Mouse (Mus musculus) forebrain, embryonic 11.5 days (tissue): ENCODE measurements around the gene Trdmt1. TPM values are rescaled to one million over a fixed set of nuclear protein-coding genes. Genes with fewer than 3 reads are reported as not detected.

Source experiments
- ATAC-seq: fragments of 200-750 bp; cut with Nextera tagmentation; replicated peaks from 2 replicates; pipeline ENCODE4 v1.8.0; 2017; ENCODE audit warnings: moderate TSS enrichment; ENCODE audit not compliant: low FRiP score
- DNase-seq: peaks from one replicate; pipeline ENCODE4 v3.0.0-alpha.2; 2017; ENCODE audit warnings: low spot score
- H3K27ac ChIP-seq: fragments of 300-500 bp; sonication (generic); 2 replicates; pipeline ENCODE4 v1.5.1; 2014; ENCODE audit warnings: low read depth, low read length
- H3K27me3 ChIP-seq: fragments of 300-500 bp; sonication (generic); 2 replicates; pipeline ENCODE4 v1.6.1; 2014; ENCODE audit warnings: mild to moderate bottlenecking, low read length, mixed read lengths; ENCODE audit not compliant: control insufficient read depth, insufficient read depth
- H3K36me3 ChIP-seq: fragments of 300-500 bp; sonication (generic); 2 replicates; pipeline ENCODE4 v1.6.1; 2014; ENCODE audit warnings: mild to moderate bottlenecking, low read length, moderate library complexity, mixed read lengths; ENCODE audit not compliant: control insufficient read depth, insufficient read depth
- H3K4me1 ChIP-seq: fragments of 300-500 bp; sonication (generic); replicated peaks from 2 replicates; pipeline ENCODE4 v1.6.1; 2014; ENCODE audit warnings: low read length, mixed read lengths; ENCODE audit not compliant: control insufficient read depth, insufficient read depth
- H3K4me2 ChIP-seq: fragments of 300-500 bp; sonication (generic); 2 replicates; pipeline ENCODE4 v1.6.1; 2014; ENCODE audit warnings: low read depth, mild to moderate bottlenecking, low read length, moderate library complexity, mixed read lengths; ENCODE audit not compliant: severe bottlenecking
- H3K4me3 ChIP-seq: fragments of 300-500 bp; sonication (generic); 2 replicates; pipeline ENCODE4 v1.5.1; 2014; ENCODE audit warnings: low read depth, low read length
- H3K9ac ChIP-seq: fragments of 300-500 bp; sonication (generic); 2 replicates; pipeline ENCODE4 v1.6.1; 2014; ENCODE audit warnings: low read length
- H3K9me3 ChIP-seq: fragments of 300-500 bp; sonication (generic); 2 replicates; pipeline ENCODE4 v1.6.1; 2016; ENCODE audit warnings: low read length, mixed read lengths; ENCODE audit not compliant: control insufficient read depth
- WGBS: fragments of 180-500 bp; shearing (Covaris S2); extraction: QIAGEN DNeasy Blood & Tissue Kit; methylation state at CpG from one replicate; pipeline ENCODE4 v1.1.7; 2014; 5-methylcytosine and 5-hydroxymethylcytosine counted together
- polyA plus RNA-seq: library from polyadenylated mRNA; unstranded; fragments of >200 nt; fragmentation: Nextera tagmentation; extraction: Ambion mirVana; gene quantifications from 2 replicates; pipeline ENCODE4 v1.2.1, GENCODE M21; 2014

Trdmt1 gene
- polyA plus RNA-seq, 1 experiment from 2014 or later, result 9.4 TPM

DNA sequence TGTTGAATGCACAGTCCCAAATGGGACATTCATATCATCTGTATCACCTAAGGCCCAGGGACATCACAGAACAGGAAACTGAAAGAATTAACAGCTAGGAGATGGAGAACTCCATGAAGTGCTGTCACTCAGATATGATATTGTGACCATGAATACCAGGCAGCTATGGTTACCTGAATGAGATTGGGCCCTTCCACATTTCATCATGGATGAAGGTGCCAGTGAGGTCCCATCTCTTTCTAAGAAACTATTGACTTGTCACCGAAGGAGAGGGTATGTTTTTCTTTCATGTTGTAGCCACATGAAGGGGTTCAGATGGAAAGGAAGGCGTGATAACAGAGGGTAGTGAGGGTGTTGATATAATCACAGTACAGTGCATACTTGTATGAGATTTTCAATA is 15.9 kb upstream of the Trdmt1 start:
- Histone ChIP-seq H3K27me3 (no peaks in the 10 kb centered on the region), H3K4me1 (no peaks in the 10 kb centered on the region), H3K4me2 (no peak overlapping the region), H3K9me3 (no peaks in the 10 kb centered on the region), H3K9ac (no peak overlapping the region), H3K36me3 (no peaks in the 10 kb centered on the region), H3K4me3 (no peak overlapping the region), H3K27ac (no peak overlapping the region)
- 88% methylated on average over 2 of the region's 2 CpGs for WGBS
- ATAC-seq, result no peak
- DNase-seq, result no peak

DNA sequence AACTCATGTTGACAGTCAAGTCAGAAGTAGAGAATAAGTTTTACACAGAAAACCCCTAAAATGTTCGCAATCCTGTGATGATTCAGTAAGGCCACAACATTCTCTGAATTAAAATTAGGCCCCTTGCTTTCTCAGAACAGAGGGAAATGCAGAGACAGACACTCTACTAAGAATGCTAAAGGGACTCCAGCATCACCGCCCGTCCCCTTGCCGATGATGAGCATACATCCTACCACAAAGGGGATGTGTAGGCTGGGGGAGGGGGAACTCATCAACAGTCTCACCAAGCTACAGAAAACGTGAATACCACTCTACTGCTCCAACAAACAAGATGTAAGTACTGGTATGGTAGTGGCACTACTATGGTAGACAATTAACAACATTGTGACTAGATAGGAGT is 15.3 kb upstream of the Trdmt1 start:
- DNase-seq (no peak), ATAC-seq (no peak)
- H3K27me3 ChIP-seq, result no peaks in the 10 kb centered on the region
- no peak overlapping the region for H3K4me2 ChIP-seq
- no peak overlapping the region for H3K27ac ChIP-seq
- 80% methylated on average over 5 of the region's 5 CpGs for WGBS
- H3K9me3 ChIP-seq, result no peaks in the 10 kb centered on the region
- no peak overlapping the region for H3K4me3 ChIP-seq
- no peaks in the 10 kb centered on the region for H3K36me3 ChIP-seq
- no peaks in the 10 kb centered on the region for H3K4me1 ChIP-seq
- H3K9ac ChIP-seq, result no peak overlapping the region

DNA sequence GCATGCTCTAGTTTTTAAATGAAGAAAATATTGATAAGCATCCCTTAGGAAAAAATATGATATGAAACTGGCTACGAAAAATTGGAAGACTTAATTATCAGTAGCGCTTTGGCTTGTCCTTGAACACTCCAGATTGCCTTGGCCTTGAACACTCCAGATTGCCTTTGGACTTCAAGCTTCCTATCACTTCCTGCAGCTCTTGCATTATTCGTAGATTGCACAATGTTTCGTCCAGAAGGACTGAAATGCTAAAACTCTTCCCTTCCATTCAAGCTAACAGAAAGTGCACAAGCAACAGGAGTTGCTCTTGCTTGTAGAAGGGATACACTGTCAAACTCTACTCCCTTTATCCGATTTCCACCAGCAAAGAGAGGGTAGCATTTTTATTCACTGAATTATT is 14.8 kb upstream of the Trdmt1 start:
- ATAC-seq (no peak), DNase-seq (no peak)
- Histone ChIP-seq H3K4me2 (no peak overlapping the region), H3K4me1 (no peaks in the 10 kb centered on the region), H3K9me3 (no peaks in the 10 kb centered on the region), H3K36me3 (no peaks in the 10 kb centered on the region), H3K4me3 (no peak overlapping the region), H3K27ac (no peak overlapping the region), H3K27me3 (no peaks in the 10 kb centered on the region), H3K9ac (no peak overlapping the region)
- WGBS, result 89% methylated on average over 5 of the region's 5 CpGs

DNA sequence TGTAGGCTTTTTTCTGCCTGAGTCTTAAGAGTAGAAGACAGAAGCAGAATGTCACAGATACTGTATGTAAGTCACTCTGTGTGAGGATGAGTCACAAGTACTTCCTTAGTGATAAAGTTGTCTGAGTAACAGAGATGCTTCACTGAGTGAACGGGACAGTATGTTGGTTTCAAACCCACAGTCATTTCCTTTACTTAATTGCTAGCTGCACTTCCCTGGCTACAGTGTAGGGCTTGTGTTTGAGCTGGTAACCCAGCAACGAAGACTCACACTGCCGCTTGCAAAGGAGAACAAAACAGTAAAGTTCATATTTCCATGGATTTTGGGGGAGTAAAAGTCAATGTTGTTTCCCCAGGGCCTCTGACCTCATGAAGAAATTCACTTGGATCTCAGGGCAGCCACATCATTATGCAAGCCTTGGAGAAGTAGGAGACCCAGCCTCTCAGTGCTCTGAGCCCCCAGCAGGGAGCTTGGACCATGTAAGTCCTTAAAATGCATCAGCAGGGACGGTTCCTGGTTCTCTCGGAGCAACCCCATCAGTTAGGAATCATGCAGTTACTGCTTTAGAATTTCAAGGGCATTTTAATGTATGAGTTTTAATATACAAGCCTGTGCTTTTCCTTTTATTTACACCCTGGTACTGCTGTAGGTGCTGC is 14.3 kb upstream of the Trdmt1 start:
- WGBS, result 54% methylated on average over 5 of the region's 5 CpGs
- H3K9me3 ChIP-seq, result no peaks in the 10 kb centered on the region
- no peak overlapping the region for H3K9ac ChIP-seq
- ATAC-seq, result no peak
- H3K27ac ChIP-seq, result no peak overlapping the region
- H3K4me1 ChIP-seq, result no peaks in the 10 kb centered on the region
- H3K36me3 ChIP-seq, result no peaks in the 10 kb centered on the region
- H3K4me3 ChIP-seq, result no peak overlapping the region
- H3K4me2 ChIP-seq, result no peak overlapping the region
- no peaks in the 10 kb centered on the region for H3K27me3 ChIP-seq
- no peak for DNase-seq

DNA sequence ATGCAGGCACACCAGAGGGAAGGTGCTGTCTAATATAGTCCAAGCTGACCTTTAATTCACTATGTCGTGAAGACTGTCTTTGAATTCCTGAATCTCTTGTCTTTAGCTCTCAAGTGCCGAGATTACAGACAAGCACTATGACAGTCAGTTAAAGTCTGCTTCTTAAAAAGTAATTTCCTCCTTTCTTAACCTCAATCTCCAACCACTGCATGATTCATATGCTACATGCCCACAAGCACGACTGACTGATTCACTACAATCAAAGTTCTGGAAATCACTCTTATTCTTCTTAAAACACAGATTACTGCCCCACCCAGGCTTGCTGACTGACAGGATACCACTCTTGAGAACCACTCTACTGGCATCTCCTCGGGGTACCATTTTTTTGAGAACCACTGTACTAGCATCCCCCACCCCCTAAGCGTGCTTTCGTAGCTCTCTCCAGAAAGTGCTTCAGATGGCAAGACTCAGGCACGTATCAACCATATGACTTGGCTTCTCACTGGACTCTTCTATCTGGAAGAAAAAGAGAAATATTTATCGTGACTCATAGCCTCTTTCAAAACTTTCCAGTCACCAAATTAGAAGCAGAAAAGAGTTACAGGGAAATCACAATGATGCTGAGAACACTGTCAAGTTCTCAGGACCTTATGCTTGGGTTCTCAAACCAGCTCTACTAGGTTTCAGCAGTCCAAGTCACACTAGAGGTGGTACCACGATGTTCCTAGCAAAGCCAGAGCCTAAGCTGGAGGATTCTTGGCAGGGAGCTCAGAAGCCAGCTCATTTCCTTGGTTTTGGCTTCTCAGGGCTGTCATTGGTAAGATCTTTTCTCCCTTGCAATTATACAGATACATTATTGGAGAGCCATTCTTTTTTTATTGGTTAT is 12.9 kb upstream of the Trdmt1 start:
- no peaks in the 10 kb centered on the region for H3K4me1 ChIP-seq
- ATAC-seq, result no peak
- DNase-seq, result no peak
- H3K9me3 ChIP-seq, result no peaks in the 10 kb centered on the region
- H3K4me3 ChIP-seq, result no peak overlapping the region
- H3K27me3 ChIP-seq, result no peaks in the 10 kb centered on the region
- no peaks in the 10 kb centered on the region for H3K36me3 ChIP-seq
- H3K4me2 ChIP-seq, result no peak overlapping the region
- H3K9ac ChIP-seq, result no peak overlapping the region
- H3K27ac ChIP-seq, result no peak overlapping the region
- 86% methylated on average over 9 of the region's 9 CpGs for WGBS

DNA sequence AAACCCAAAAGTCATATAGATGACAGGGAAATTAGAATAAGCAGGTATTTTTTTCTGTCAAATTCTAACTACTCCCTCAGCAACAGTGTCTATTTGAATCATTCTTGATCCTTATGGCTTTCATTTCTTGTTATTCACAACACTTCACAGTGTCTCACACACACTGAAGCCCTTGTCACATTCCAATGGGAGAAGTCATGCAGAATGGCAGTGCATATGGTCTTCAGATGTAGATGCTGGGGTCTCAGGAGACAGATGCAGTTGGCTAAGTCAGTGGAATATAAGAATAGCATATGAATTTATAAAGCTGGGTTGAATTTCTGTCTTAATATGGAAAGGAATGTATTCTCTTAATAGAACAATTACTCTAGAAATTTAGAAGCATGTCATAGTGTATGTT is 11.8 kb upstream of the Trdmt1 start:
- ATAC-seq, result no peak
- Histone ChIP-seq H3K27me3 (no peaks in the 10 kb centered on the region), H3K36me3 (no peaks in the 10 kb centered on the region), H3K4me1 (no peaks in the 10 kb centered on the region), H3K4me3 (no peak overlapping the region), H3K4me2 (no peak overlapping the region), H3K27ac (no peak overlapping the region), H3K9me3 (no peaks in the 10 kb centered on the region), H3K9ac (no peak overlapping the region)
- DNase-seq, result no peak

DNA sequence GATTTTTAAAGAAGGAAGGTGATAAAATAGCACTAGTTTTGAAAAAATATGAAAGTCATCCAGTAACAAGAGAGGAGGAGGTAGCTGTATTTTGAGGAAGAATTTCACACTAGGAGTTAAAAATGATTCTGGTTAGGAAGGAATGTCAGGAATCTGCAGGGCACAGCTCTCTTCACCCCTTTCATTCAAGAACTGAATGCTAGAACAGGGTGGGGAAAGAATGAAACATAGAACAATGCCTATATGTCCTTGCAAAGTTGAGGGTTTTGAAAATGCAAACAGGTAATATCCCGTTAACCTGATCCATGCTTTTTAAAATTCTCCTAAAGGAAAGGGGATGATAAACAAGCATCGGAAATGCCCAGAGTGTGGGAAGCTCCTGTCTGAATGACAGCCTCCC is 9.5 kb upstream of the Trdmt1 start:
- WGBS, result 70% methylated on average over 2 of the region's 2 CpGs
- Histone ChIP-seq H3K9ac (no peak overlapping the region), H3K27ac (no peak overlapping the region), H3K9me3 (no peaks in the 10 kb centered on the region), H3K4me3 (no peak overlapping the region), H3K4me1 (no peaks in the 10 kb centered on the region), H3K27me3 (no peaks in the 10 kb centered on the region), H3K36me3 (no peaks in the 10 kb centered on the region), H3K4me2 (no peak overlapping the region)
- ATAC-seq (no peak), DNase-seq (no peak)

DNA sequence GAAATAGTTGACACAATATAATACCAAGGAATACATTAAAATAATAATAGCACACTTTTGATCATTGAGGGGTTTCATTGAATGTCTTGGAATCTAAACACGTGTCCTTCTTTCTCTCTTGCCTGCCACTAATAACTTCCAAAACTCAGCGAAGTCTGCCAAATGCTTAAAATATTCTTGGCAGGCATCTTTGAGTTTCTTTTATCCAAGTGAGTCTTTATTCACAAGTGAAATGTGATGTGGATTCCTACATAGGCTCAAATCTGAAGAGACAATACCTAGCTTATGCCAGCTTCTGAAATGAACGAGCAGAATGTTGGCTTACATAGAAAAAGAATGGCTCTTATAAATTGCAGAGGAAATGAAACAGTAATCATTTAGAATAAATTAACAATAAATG is 4.3 kb upstream of the Trdmt1 start:
- H3K9ac ChIP-seq, result no peak overlapping the region
- H3K4me2 ChIP-seq, result no peak overlapping the region
- no peaks in the 10 kb centered on the region for H3K9me3 ChIP-seq
- H3K4me1 ChIP-seq, result 0 out of 2 replicates have a peak, but pooled peaks cover under 1% of the 10 kb centered on the region
- 75% methylated on average over 3 of the region's 3 CpGs for WGBS
- DNase-seq (no peak), ATAC-seq (no peak)
- H3K36me3 ChIP-seq, result no peaks in the 10 kb centered on the region
- H3K27ac ChIP-seq, result no peak overlapping the region
- no peaks in the 10 kb centered on the region for H3K27me3 ChIP-seq
- H3K4me3 ChIP-seq, result no peak overlapping the region
